ENCODE assay signal across 9 mouse cellular contexts in the genomic region with DNA sequence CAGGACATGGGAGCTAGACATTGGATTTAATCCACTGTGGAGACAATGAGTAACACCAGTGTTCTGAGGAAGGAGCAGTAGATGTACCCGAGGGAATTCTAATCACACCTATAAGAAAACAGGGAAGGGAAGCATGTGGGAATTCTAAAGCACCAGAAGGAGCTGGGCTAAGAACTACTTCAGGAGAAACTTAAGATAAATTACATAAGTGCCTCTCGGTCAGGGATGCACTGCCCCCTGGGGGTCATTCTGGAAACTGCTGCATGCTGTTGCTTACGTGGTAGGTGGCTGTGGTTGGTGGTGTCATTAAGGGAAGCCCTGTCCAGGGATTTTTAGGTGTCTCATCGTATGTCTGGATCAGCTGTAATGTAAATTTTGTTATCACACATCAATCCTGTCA. TPM values are rescaled to one million over a fixed set of nuclear protein-coding genes. Genes with fewer than 3 reads are reported as not detected.
A peak's percentile ranks its signal among the peaks of the same experiment; 100 is the strongest.
DNase-seq lines count a peak whose midpoint lies in the region; ATAC-seq and TF ChIP-seq lines count a peak whose summit lies in the region.
"Had no signal": no experiment of that assay in that cellular context is flagged by ENCODE, and none has a peak within 500 bp of the region (broad histone marks: within the 10 kb centered on the region; RNA-seq: fewer than 3 reads in every experiment).

No protein-coding gene starts in this region.

- ATAC-seq in heart, embryonic 11.5 days (replicated peaks; ENCODE audit: insufficient number of reproducible peaks, low FRiP score, low TSS enrichment) = 0 out of 2 replicates have a peak, but pooled peaks have one; percentile 42

- H3K4me1 ChIP-seq in embryonic fibroblast, embryonic 13.5 days (ENCODE audit: control insufficient read depth, insufficient read depth, low read length) = no peaks in the 10 kb centered on the region
- no peaks in the 10 kb centered on the region for H3K4me1 ChIP-seq in heart, embryonic 11.5 days (ENCODE audit: control insufficient read depth, insufficient read depth, low read length)

- WGBS in heart, embryonic 11.5 days (ENCODE audit: insufficient replicate concordance) = 15% methylated on average over 4 of the region's 4 CpGs

- no peaks in the 10 kb centered on the region for H3K36me3 ChIP-seq in heart, embryonic 11.5 days (ENCODE audit: control insufficient read depth, insufficient read depth, low read length)

- H3K4me3 ChIP-seq in embryonic fibroblast, embryonic 13.5 days (ENCODE audit: insufficient read depth, low read length) = no peak overlapping the region
- no peak overlapping the region for H3K4me3 ChIP-seq in heart, embryonic 11.5 days (ENCODE audit: low read depth, low read length)

- no peaks in the 10 kb centered on the region for H3K9me3 ChIP-seq in heart, embryonic 11.5 days (replicated peaks; ENCODE audit: control insufficient read depth, low read length)

- no peaks in the 10 kb centered on the region for H3K27me3 ChIP-seq in heart, embryonic 11.5 days (ENCODE audit: control insufficient read depth, insufficient read depth, low read length)

- H3K4me2 ChIP-seq in heart, embryonic 11.5 days = no peak overlapping the region

- H3K27ac ChIP-seq in embryonic fibroblast, embryonic 13.5 days (ENCODE audit: insufficient read depth, low read length) = no peak overlapping the region
- H3K27ac ChIP-seq in heart, embryonic 11.5 days (ENCODE audit: low read depth, low read length) = no peak overlapping the region

- DNase-seq in CD8-positive naive resting alpha-beta T cell, adult 2 months (ENCODE audit: low read depth in 2 of 2, low spot score in 2 of 2) = peak; percentile 64 to 70
- peak; percentile 44 to 57 for DNase-seq in adrenal gland, postnatal 4 days (ENCODE audit: low spot score in 2 of 2)
- DNase-seq in kidney, postnatal 36 days = peak; percentile 79 to 94
- peak; percentile 86 for DNase-seq in lung, adult 18-20 months
- peak; percentile 22 for DNase-seq in ovary, adult 18-20 months (ENCODE audit: low spot score)
- DNase-seq in thymus, postnatal 0 days (ENCODE audit: low spot score) = peak; percentile 73

- peak; percentile 63 for TF ChIP-seq CTCF in embryonic fibroblast, embryonic 13.5 days (IDR thresholded peaks at IDR 0.05; ENCODE audit: borderline replicate concordance, insufficient read depth, low read length)

- TF ChIP-seq POLR2A in embryonic fibroblast, embryonic 13.5 days (IDR thresholded peaks at IDR 0.05; ENCODE audit: low read depth, low read length) = no peak

- H3K9ac ChIP-seq in heart, embryonic 11.5 days (ENCODE audit: low read depth, low read length) = no peak overlapping the region

RNA-seq across cellular contexts. Expression of gene Grxcr1, which starts 19.0 kb away (rescaled TPM):
- total RNA-seq in adrenal gland, postnatal 4 days (2021) = not detected
- polyA plus RNA-seq in embryonic fibroblast, embryonic 13.5 days (2011; ENCODE audit: insufficient read length, low read depth, missing spikeins) = not detected in 2 replicates
- not detected in 2 replicates for polyA plus RNA-seq in heart, embryonic 11.5 days (2014; fragmentation: Nextera tagmentation; extraction: Ambion mirVana)
- not detected in 2 replicates for polyA plus RNA-seq in thymus, postnatal 0 days (2015; fragmentation: Nextera tagmentation; extraction: Ambion mirVana)
- polyA plus RNA-seq: gonadal fat pad, adult 2 months had no signal

Comparison
In these comparisons a context has a peak if more than half of its experiments do, and no peak if none do; other contexts are left out.
1. DNase-seq: peak in every context shown above with its lines; median percentile 86 in kidney, postnatal 36 days; 86 in lung, adult 18-20 months; 73 in thymus, postnatal 0 days; 67 in CD8-positive naive resting alpha-beta T cell, adult 2 months; 50 in adrenal gland, postnatal 4 days; 22 in ovary, adult 18-20 months.